Mouse (Mus musculus): Measurements from ENCODE around the gene Wt1. TPM values are rescaled to one million over a fixed set of nuclear protein-coding genes. Genes with fewer than 3 reads are reported as not detected.

Wt1 gene
- 0.89 and 1.1 TPM in 2 replicates for polyA plus RNA-seq (2015; fragmentation: Nextera tagmentation; extraction: Ambion mirVana)

DNA sequence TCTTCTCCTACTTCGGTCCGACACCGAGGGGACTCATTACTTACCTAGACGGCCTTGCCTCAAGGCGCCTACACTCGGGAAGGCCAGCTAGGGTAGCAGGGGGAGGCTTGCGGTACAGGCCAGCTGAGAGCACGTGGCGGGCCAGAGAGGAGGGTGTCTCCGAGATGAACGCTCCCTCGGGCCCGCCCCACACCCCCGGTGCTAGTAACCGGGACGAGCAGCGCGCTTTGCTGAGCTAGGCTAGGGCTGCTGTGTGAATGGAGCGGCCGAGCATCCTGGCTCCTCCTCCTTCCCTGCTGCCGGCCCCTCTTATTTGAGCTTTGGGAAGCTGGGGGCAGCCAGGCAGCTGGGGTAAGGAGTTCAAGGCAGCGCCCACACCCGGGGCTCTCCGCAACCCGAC lies at the start of gene Wt1:
Gene Wt1 (plus strand): TSS at position 251 of the 400 bp plus-strand sequence.
- Histone ChIP-seq H3K9ac (ENCODE audit: low read depth, low read length) (no peak within 1 kb of the TSS), H3K27me3 (ENCODE audit: control insufficient read depth, insufficient read depth, low read depth, low read length) (peaks cover 96% of the 10 kb centered on the region), H3K4me3 (ENCODE audit: low read depth, low read length) (peak within 1 kb of the TSS; percentile 42), H3K36me3 (ENCODE audit: control insufficient read depth, insufficient read depth) (no peaks in the 10 kb centered on the region), H3K4me1 (ENCODE audit: control insufficient read depth, low read depth, low read length) (no peaks in the 10 kb centered on the region; the same call in 1 of the 2 replicates), H3K27ac (ENCODE audit: low read length) (no peak within 1 kb of the TSS), H3K4me2 (ENCODE audit: low read depth, low read length) (peak within 1 kb of the TSS; percentile 43), H3K9me3 (replicated peaks; ENCODE audit: control insufficient read depth, low read length) (no peaks in the 10 kb centered on the region)
- 3% methylated on average over 25 of the region's 25 CpGs for WGBS (ENCODE audit: insufficient replicate concordance)
- 0 out of 2 replicates have a peak, but pooled peaks have one; percentile 19 for ATAC-seq (ENCODE audit: low read depth)

DNA sequence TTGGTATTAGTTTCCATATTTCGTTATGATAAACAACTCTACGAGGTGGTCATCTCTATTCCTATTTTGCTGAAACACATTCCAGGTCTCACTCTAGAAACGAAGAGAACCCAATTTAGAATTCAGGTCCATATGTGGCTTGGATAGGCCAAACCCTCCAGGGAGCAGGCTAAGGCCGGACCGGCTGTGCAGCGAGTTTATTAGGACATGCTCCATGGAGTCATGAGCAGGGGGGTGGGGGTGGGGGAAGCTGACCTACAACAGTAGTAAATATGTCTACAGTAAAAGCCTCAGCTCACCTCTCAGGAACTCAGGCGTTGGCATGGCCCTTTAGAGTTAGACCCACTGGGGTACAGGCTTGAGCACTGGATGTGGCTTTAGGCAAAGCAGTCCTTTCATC lies 49.2 kb upstream of the Wt1 start:
- H3K9me3 ChIP-seq (replicated peaks; ENCODE audit: control insufficient read depth, low read length) = no peaks in the 10 kb centered on the region
- 65% methylated on average over 7 of the region's 7 CpGs for WGBS (ENCODE audit: insufficient replicate concordance)
- H3K4me3 ChIP-seq (ENCODE audit: low read depth, low read length) = no peak overlapping the region
- H3K27me3 ChIP-seq (ENCODE audit: control insufficient read depth, insufficient read depth, low read depth, low read length) = no peaks in the 10 kb centered on the region
- H3K27ac ChIP-seq (ENCODE audit: low read length) = no peak overlapping the region
- H3K36me3 ChIP-seq (ENCODE audit: control insufficient read depth, insufficient read depth) = no peaks in the 10 kb centered on the region
- no peaks in the 10 kb centered on the region for H3K4me1 ChIP-seq (ENCODE audit: control insufficient read depth, low read depth, low read length)
- no peak overlapping the region for H3K4me2 ChIP-seq (ENCODE audit: low read depth, low read length)
- H3K9ac ChIP-seq (ENCODE audit: low read depth, low read length) = no peak overlapping the region
- no peak for ATAC-seq (ENCODE audit: low read depth)

DNA sequence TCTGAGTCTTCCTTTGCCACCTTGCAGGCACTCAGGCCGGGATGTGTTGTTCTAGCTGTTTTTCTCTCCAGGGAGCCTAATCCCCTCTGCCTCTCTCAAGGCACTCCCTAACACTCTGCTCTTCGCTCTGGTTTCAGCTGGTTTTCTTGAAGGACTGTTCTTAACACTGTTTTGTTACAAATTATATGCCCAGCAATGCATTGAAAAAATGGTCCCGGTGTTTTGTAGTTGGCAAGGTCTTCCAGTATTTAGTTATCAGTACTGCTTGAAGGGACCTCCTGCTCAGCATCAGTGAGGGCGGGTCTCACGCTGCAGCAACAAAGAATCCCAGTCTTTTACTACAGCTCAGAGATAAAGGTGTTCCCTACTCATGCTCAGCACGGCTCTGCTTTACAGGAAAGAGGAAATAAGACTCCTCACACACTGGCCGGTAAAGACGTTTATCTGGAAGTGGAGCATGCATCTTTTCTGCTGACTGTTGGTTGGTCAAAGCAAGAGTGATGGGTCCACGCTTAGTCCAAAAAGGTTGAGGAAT lies 44.0 kb upstream of the Wt1 start:
- no peak overlapping the region for H3K4me3 ChIP-seq (ENCODE audit: low read depth, low read length)
- no peaks in the 10 kb centered on the region for H3K27me3 ChIP-seq (ENCODE audit: control insufficient read depth, insufficient read depth, low read depth, low read length)
- no peak overlapping the region for H3K4me2 ChIP-seq (ENCODE audit: low read depth, low read length)
- no peaks in the 10 kb centered on the region for H3K9me3 ChIP-seq (replicated peaks; ENCODE audit: control insufficient read depth, low read length)
- no peak for ATAC-seq (ENCODE audit: low read depth)
- WGBS (ENCODE audit: insufficient replicate concordance) = 22% methylated on average over 9 of the region's 9 CpGs
- H3K36me3 ChIP-seq (ENCODE audit: control insufficient read depth, insufficient read depth) = no peaks in the 10 kb centered on the region
- H3K9ac ChIP-seq (ENCODE audit: low read depth, low read length) = no peak overlapping the region
- no peak overlapping the region for H3K27ac ChIP-seq (ENCODE audit: low read length)
- no peaks in the 10 kb centered on the region for H3K4me1 ChIP-seq (ENCODE audit: control insufficient read depth, low read depth, low read length)

DNA sequence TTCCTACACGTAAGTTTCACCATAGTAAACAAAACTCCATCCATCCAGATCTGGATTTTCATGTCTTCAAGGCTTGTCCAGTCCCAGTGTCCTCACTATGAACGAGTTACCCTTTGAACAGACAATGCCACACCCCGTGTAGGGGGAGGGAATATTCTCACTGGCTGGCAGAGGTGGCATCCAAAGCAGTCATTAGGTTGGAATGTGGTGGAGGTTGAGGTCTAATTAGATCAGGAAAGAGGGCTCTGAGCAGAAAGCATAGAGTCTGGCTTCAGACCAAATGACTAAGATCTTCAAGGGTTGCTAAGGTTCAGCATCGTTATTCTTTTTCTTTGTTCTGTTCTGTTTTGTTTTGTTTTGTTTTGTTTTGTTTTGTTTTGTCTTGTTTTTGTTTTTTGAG lies 42.3 kb upstream of the Wt1 start:
- H3K27ac ChIP-seq (ENCODE audit: low read length) = no peak overlapping the region
- ATAC-seq (ENCODE audit: low read depth) = no peak
- no peaks in the 10 kb centered on the region for H3K9me3 ChIP-seq (replicated peaks; ENCODE audit: control insufficient read depth, low read length)
- H3K4me3 ChIP-seq (ENCODE audit: low read depth, low read length) = no peak overlapping the region
- WGBS (ENCODE audit: insufficient replicate concordance) = 53% methylated on average over 4 of the region's 4 CpGs
- H3K27me3 ChIP-seq (ENCODE audit: control insufficient read depth, insufficient read depth, low read depth, low read length) = no peaks in the 10 kb centered on the region
- H3K4me2 ChIP-seq (ENCODE audit: low read depth, low read length) = no peak overlapping the region
- H3K9ac ChIP-seq (ENCODE audit: low read depth, low read length) = no peak overlapping the region
- H3K4me1 ChIP-seq (ENCODE audit: control insufficient read depth, low read depth, low read length) = no peaks in the 10 kb centered on the region
- no peaks in the 10 kb centered on the region for H3K36me3 ChIP-seq (ENCODE audit: control insufficient read depth, insufficient read depth)

DNA sequence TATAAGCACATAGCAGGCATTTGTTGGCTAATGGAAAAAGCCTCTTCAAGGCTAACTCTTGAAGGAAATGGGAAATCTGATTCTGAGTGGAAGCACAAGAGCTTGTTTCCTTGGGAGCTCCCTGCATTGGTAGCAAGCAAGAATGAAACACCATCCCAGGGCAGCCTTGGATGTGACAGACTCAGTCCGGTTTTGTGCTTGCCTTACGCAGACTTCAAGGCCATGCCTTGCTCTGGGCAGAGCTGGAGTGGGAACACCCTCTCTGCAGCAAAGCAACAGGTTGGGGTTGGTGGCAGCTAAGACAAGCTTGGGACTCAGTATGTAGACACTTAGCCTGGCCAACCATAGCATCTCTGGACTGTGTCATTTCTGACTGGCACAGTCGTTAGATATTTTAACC lies 40.2 kb upstream of the Wt1 start:
- no peak overlapping the region for H3K27ac ChIP-seq (ENCODE audit: low read length)
- H3K27me3 ChIP-seq (ENCODE audit: control insufficient read depth, insufficient read depth, low read depth, low read length) = no peaks in the 10 kb centered on the region
- 70% methylated on average over 3 of the region's 3 CpGs for WGBS (ENCODE audit: insufficient replicate concordance)
- H3K4me1 ChIP-seq (ENCODE audit: control insufficient read depth, low read depth, low read length) = no peaks in the 10 kb centered on the region
- no peak overlapping the region for H3K9ac ChIP-seq (ENCODE audit: low read depth, low read length)
- H3K9me3 ChIP-seq (replicated peaks; ENCODE audit: control insufficient read depth, low read length) = no peaks in the 10 kb centered on the region
- no peak overlapping the region for H3K4me3 ChIP-seq (ENCODE audit: low read depth, low read length)
- no peaks in the 10 kb centered on the region for H3K36me3 ChIP-seq (ENCODE audit: control insufficient read depth, insufficient read depth)
- no peak for ATAC-seq (ENCODE audit: low read depth)
- H3K4me2 ChIP-seq (ENCODE audit: low read depth, low read length) = no peak overlapping the region

DNA sequence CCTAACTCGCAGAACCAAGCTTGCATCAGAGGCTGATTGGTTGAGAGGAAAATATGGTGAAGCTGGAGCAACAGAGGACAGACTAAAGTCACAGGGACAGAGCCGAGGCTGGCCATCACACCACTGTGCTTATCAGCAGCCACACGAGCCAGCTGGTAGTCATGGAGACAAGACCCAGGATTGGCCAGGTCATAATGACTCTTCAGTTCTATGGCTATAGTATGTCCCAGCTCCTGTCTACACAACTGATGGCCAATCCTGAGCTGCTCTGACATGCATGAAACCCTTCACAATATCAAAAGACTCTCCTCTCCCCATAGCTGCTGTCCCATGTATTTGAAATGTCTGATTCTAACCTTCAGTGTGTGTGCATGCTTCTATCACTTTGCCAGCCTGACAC lies 38.3 kb upstream of the Wt1 start:
- Histone ChIP-seq H3K27ac (ENCODE audit: low read length) (no peak overlapping the region), H3K4me1 (ENCODE audit: control insufficient read depth, low read depth, low read length) (no peaks in the 10 kb centered on the region), H3K9ac (ENCODE audit: low read depth, low read length) (no peak overlapping the region), H3K36me3 (ENCODE audit: control insufficient read depth, insufficient read depth) (no peaks in the 10 kb centered on the region), H3K9me3 (replicated peaks; ENCODE audit: control insufficient read depth, low read length) (no peaks in the 10 kb centered on the region), H3K4me3 (ENCODE audit: low read depth, low read length) (no peak overlapping the region), H3K4me2 (ENCODE audit: low read depth, low read length) (no peak overlapping the region), H3K27me3 (ENCODE audit: control insufficient read depth, insufficient read depth, low read depth, low read length) (no peaks in the 10 kb centered on the region)
- ATAC-seq (ENCODE audit: low read depth) = no peak
- 38% methylated on average over 3 of the region's 3 CpGs for WGBS (ENCODE audit: insufficient replicate concordance)

DNA sequence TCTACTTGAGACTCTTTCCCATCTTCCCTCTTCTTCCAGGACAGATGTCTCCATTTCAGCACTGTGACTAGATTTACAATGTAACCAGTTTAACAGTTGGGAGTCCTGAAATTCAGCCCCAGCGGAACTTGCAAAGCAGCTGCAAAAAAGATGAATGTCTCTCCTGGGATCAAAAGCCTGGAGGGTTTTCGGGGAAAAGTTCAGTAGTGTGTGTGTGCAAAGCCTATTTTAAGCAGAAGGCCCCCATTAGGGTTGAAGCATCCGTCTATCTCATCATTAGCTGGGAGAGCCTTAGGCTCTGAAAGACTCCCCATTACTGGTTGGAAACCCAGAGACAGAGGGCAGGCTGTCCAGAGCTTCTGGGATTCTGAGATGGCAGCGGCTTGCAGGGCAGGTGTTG lies 37.2 kb upstream of the Wt1 start:
- H3K4me2 ChIP-seq (ENCODE audit: low read depth, low read length) = no peak overlapping the region
- H3K9me3 ChIP-seq (replicated peaks; ENCODE audit: control insufficient read depth, low read length) = no peaks in the 10 kb centered on the region
- no peak overlapping the region for H3K9ac ChIP-seq (ENCODE audit: low read depth, low read length)
- no peaks in the 10 kb centered on the region for H3K36me3 ChIP-seq (ENCODE audit: control insufficient read depth, insufficient read depth)
- H3K27ac ChIP-seq (ENCODE audit: low read length) = no peak overlapping the region
- H3K4me3 ChIP-seq (ENCODE audit: low read depth, low read length) = no peak overlapping the region
- WGBS (ENCODE audit: insufficient replicate concordance) = 55% methylated on average over 4 of the region's 4 CpGs
- H3K4me1 ChIP-seq (ENCODE audit: control insufficient read depth, low read depth, low read length) = no peaks in the 10 kb centered on the region
- H3K27me3 ChIP-seq (ENCODE audit: control insufficient read depth, insufficient read depth, low read depth, low read length) = no peaks in the 10 kb centered on the region
- no peak for ATAC-seq (ENCODE audit: low read depth)

DNA sequence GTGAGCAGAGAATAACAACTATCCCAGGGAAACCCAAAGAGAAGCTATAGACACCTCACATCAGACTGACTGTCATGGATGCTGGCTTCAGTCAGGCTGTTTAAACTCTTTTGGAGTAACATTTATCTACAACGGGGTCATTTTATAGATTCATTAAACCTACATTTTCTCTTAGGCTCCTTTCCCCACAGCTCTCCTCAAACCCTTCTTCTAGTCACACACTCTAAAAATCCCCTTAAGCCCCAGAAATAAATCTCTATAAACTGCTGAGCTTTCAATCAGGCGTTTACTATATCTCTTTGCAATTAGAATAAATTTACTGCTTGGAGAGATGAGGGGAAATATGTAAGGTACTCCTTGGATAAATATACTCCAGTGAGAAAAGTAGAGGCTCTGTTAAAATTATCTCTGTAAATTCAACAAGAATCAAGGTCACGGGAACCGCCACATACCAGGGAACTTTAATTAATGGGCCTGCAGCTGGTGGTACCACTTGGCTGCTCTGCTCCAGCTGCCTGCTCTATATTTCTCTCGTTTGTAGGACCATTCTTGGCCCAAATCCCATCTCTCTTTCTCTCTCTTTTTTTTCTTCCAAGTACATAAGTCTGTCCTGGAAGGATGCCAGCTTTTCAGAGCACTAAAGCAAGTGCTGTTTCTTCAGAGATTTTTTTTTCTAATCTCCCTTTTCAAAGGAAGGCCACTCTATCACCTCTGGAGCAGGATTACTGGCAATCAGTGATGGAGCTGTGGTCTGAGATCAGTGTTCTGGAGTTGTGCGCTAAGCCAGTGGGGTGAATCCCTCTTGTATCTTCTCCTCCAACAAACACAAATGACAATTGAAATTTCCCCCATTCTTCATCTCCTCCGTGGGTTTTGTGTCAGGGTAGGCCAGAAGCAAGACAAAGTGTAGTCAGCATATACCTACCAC lies 36.5 kb upstream of the Wt1 start:
- no peaks in the 10 kb centered on the region for H3K36me3 ChIP-seq (ENCODE audit: control insufficient read depth, insufficient read depth)
- no peak overlapping the region for H3K27ac ChIP-seq (ENCODE audit: low read length)
- no peak for ATAC-seq (ENCODE audit: low read depth)
- H3K4me1 ChIP-seq (ENCODE audit: control insufficient read depth, low read depth, low read length) = no peaks in the 10 kb centered on the region
- H3K4me3 ChIP-seq (ENCODE audit: low read depth, low read length) = no peak overlapping the region
- no peaks in the 10 kb centered on the region for H3K27me3 ChIP-seq (ENCODE audit: control insufficient read depth, insufficient read depth, low read depth, low read length)
- no peak overlapping the region for H3K4me2 ChIP-seq (ENCODE audit: low read depth, low read length)
- 48% methylated on average over 7 of the region's 7 CpGs for WGBS (ENCODE audit: insufficient replicate concordance)
- H3K9ac ChIP-seq (ENCODE audit: low read depth, low read length) = no peak overlapping the region
- no peaks in the 10 kb centered on the region for H3K9me3 ChIP-seq (replicated peaks; ENCODE audit: control insufficient read depth, low read length)

DNA sequence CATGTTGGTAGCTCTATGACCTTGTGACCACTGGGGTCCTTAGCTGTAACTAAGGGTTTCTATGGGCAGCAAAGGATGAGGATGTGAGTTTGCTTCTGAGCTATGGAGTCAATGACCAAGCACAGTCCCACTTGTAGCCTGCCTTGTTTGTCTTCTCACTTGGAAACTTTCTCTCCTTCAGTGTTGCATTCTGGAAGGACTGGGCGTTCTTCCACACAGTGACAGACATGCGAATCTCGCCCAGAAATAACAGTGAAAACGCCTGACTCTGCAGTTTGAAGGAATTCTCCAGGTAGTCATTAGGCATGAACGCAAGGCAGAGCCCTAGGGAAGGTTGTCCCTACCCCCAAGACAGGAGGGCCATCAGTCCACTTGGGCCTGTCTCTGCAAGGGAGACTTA lies 35.3 kb upstream of the Wt1 start:
- no peak for ATAC-seq (ENCODE audit: low read depth)
- H3K9ac ChIP-seq (ENCODE audit: low read depth, low read length) = no peak overlapping the region
- H3K36me3 ChIP-seq (ENCODE audit: control insufficient read depth, insufficient read depth) = no peaks in the 10 kb centered on the region
- no peak overlapping the region for H3K4me2 ChIP-seq (ENCODE audit: low read depth, low read length)
- no peaks in the 10 kb centered on the region for H3K27me3 ChIP-seq (ENCODE audit: control insufficient read depth, insufficient read depth, low read depth, low read length)
- no peaks in the 10 kb centered on the region for H3K4me1 ChIP-seq (ENCODE audit: control insufficient read depth, low read depth, low read length)
- WGBS (ENCODE audit: insufficient replicate concordance) = 50% methylated on average over 5 of the region's 5 CpGs
- H3K4me3 ChIP-seq (ENCODE audit: low read depth, low read length) = no peak overlapping the region
- no peaks in the 10 kb centered on the region for H3K9me3 ChIP-seq (replicated peaks; ENCODE audit: control insufficient read depth, low read length)
- H3K27ac ChIP-seq (ENCODE audit: low read length) = no peak overlapping the region
